Mouse (Mus musculus) intestine, postnatal 0 days (tissue): Measurements from ENCODE around the gene Plcg2. TPM values are rescaled to one million over a fixed set of nuclear protein-coding genes. Genes with fewer than 3 reads are reported as not detected.

Source experiments
- ATAC-seq: fragments of 200-750 bp; cut with Nextera tagmentation; 2 replicates; pipeline ENCODE4 v1.8.0; 2017; ENCODE audit warnings: mild to moderate bottlenecking, moderate TSS enrichment, moderate library complexity
- H3K27ac ChIP-seq: fragments of 300-500 bp; sonication (generic); 2 replicates; pipeline ENCODE4 v1.5.1; 2014; ENCODE audit warnings: mild to moderate bottlenecking, low read depth, low read length, moderate library complexity
- H3K27me3 ChIP-seq: fragments of 300-500 bp; sonication (generic); replicated peaks from 2 replicates; pipeline ENCODE4 v1.6.1; 2014; ENCODE audit warnings: low read length, mixed read lengths; ENCODE audit not compliant: control insufficient read depth, insufficient read depth
- H3K36me3 ChIP-seq: fragments of 300-500 bp; sonication (generic); 2 replicates; pipeline ENCODE4 v1.6.1; 2014; ENCODE audit warnings: mild to moderate bottlenecking, moderate library complexity; ENCODE audit not compliant: control insufficient read depth, insufficient read depth
- H3K4me1 ChIP-seq: fragments of 300-500 bp; sonication (generic); replicated peaks from 2 replicates; pipeline ENCODE4 v1.6.1; 2014; ENCODE audit warnings: antibody characterized with exemption, low read length, mixed read lengths; ENCODE audit not compliant: control insufficient read depth, insufficient read depth
- H3K4me2 ChIP-seq: fragments of 300-500 bp; sonication (generic); replicated peaks from 2 replicates; pipeline ENCODE4 v1.6.1; 2014; ENCODE audit warnings: low read depth, mild to moderate bottlenecking, moderate library complexity
- H3K4me3 ChIP-seq: fragments of 300-500 bp; sonication (generic); 2 replicates; pipeline ENCODE4 v1.5.1; 2014; ENCODE audit warnings: low read depth, low read length
- H3K9ac ChIP-seq: fragments of 300-500 bp; sonication (generic); 2 replicates; pipeline ENCODE4 v1.6.1; 2014; ENCODE audit warnings: mild to moderate bottlenecking, low read depth, low read length
- H3K9me3 ChIP-seq: fragments of 300-500 bp; sonication (generic); 2 replicates; pipeline ENCODE4 v1.6.1; 2016; ENCODE audit warnings: mixed run types; ENCODE audit not compliant: control insufficient read depth
- CTCF ChIP-seq: sonication (generic); IDR thresholded peaks from 2 replicates; pipeline ENCODE4 v1.5.1; 2016; ENCODE audit warnings: low read depth, mild to moderate bottlenecking, control low read depth, antibody characterized with exemption, moderate library complexity
- WGBS: fragments of 180-500 bp; shearing (Covaris S2); extraction: QIAGEN DNeasy Blood & Tissue Kit; methylation state at CpG from one replicate; pipeline ENCODE4 v1.1.7; 2014; 5-methylcytosine and 5-hydroxymethylcytosine counted together
- polyA plus RNA-seq: library from polyadenylated mRNA; unstranded; fragments of >200 nt; fragmentation: Nextera tagmentation; extraction: Ambion mirVana; gene quantifications from 2 replicates; pipeline ENCODE4 v1.2.1, GENCODE M21; 2015

The Plcg2 gene
- polyA plus RNA-seq, 1 experiment from 2014 or later: 1.5 TPM

- ATAC-seq: no peak
Observed at GRCm38 (mm10) chr8:117480516-117480915, 17.6 kb upstream of the Plcg2 start.

DNA sequence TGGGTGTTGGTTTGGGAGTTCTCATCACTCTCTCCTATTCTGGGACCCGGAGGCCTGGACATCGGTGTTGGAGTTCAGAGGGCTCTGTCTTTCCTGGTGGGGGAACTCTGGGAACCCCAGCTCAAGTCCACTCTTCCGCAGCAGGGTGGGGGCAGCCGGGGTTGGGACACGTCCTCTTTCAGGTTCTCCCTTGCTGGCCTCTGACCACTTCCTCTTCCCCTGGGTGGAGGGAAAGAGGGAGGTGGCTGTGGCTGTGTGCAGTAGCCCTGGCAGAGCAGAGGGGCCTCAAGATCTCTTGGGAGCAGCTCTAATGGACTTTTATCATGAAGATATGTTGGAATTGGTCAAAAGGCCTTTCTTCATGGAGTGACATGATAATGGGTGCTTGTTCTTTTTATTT is 16.3 kb upstream of the Plcg2 start:
- no peaks in the 10 kb centered on the region for H3K4me1 ChIP-seq
- H3K4me2 ChIP-seq: no peak overlapping the region
- 66% methylated on average over 5 of the region's 5 CpGs for WGBS
- no peaks in the 10 kb centered on the region for H3K36me3 ChIP-seq
- H3K9me3 ChIP-seq: 0 out of 2 replicates have a peak, but pooled peaks cover 2% of the 10 kb centered on the region
- ATAC-seq: no peak
- TF ChIP-seq CTCF: no peak
- no peaks in the 10 kb centered on the region for H3K27me3 ChIP-seq
- H3K27ac ChIP-seq: no peak overlapping the region
- no peak overlapping the region for H3K9ac ChIP-seq
- H3K4me3 ChIP-seq: no peak overlapping the region

More at GRCm38 (mm10) chr8:117480516-117480915, 17.6 kb upstream of the Plcg2 start:
- Histone ChIP-seq H3K4me3 (no peak overlapping the region), H3K4me1 (no peaks in the 10 kb centered on the region), H3K27me3 (no peaks in the 10 kb centered on the region), H3K4me2 (no peak overlapping the region), H3K9me3 (0 out of 2 replicates have a peak, but pooled peaks cover 2% of the 10 kb centered on the region), H3K36me3 (no peaks in the 10 kb centered on the region), H3K27ac (no peak overlapping the region), H3K9ac (no peak overlapping the region)
- WGBS: 68% methylated on average over 5 of the region's 5 CpGs
- no peak for TF ChIP-seq CTCF

DNA sequence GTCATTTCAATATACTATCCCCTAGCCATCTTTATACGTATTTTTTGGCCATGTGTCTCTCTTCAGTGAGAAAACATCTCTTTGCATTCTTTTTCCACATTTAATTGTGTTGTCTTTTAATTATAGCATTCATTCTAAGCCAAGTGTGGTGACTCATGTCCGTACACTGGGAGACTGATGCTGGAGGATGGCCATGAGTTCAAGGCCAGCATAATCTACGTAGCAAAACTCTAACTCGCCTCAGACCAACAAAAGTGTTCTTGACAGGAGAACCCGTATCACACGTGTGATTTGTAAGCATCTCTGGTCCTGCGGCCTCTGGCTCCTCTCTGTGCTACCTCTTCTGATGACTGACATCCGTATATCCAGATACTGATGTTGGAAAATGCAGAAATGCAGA is 13.4 kb upstream of the Plcg2 start:
- H3K4me3 ChIP-seq: no peak overlapping the region
- 82% methylated on average over 8 of the region's 8 CpGs for WGBS
- ATAC-seq: no peak
- no peak overlapping the region for H3K4me2 ChIP-seq
- H3K27ac ChIP-seq: no peak overlapping the region
- H3K27me3 ChIP-seq: no peaks in the 10 kb centered on the region
- H3K9me3 ChIP-seq: 0 out of 2 replicates have a peak, but pooled peaks cover 1% of the 10 kb centered on the region
- no peak for TF ChIP-seq CTCF
- H3K9ac ChIP-seq: no peak overlapping the region
- no peaks in the 10 kb centered on the region for H3K4me1 ChIP-seq
- H3K36me3 ChIP-seq: no peaks in the 10 kb centered on the region

DNA sequence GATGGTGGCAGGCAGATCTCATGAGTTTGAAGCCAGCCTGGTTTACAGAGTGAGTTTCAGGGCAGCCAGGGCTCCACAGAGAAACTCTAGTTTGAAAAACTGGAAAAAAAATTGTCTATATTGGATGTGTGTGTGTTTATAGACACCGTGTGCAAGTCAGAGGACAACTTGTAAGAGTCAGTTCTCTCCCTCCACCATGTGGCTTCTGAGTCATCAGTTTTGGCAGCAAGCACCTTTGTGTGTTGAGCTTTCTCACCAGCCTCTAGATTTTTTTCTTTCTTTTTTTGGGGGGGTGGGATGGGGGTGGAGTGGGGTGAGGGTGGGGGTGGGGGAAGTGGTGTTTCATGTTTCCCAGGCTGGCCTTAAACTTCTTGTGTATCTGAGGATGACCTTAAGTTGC is 12.8 kb upstream of the Plcg2 start:
- Histone ChIP-seq H3K4me3 (no peak overlapping the region), H3K27me3 (no peaks in the 10 kb centered on the region), H3K9ac (no peak overlapping the region), H3K27ac (no peak overlapping the region), H3K4me1 (no peaks in the 10 kb centered on the region), H3K4me2 (no peak overlapping the region), H3K36me3 (no peaks in the 10 kb centered on the region), H3K9me3 (no peaks in the 10 kb centered on the region)
- WGBS: 58% methylated on average over 1 of the region's 1 CpGs
- TF ChIP-seq CTCF: no peak
- ATAC-seq: no peak

DNA sequence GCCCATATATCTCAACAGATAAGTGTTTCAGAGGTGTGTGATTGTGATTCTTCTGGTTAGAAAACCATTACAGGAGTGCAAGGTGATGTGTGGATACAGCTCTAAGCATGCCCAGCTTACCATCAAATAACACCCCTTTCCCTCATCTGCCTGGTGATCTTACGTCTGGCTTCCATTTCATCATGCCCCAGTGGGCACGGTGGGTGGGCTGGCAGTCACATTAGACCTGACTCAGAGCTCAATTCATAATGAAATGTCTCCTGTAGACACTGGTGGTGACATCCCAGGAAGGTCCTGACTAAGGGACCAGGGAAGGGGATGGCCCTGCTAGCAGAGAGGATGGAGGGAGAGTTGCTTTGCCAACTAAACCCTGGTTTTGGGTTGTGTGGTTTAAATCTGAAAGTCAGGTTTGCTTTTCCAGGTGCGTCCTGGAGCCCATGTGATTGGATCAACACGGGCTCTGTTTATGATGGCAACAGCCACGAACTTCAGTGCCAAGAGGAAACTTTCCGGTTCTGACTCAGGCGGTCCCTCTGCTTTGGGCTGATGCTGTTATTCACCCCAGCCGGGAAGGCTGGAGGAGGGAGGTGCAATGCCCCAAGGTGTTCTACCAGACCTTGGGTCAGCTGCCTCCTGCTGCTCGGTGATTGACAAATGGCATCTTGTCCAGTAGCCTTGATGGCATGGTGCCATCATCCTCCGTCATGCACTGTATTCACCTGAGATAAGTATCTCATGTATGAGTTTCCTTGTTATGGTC is 9.7 kb upstream of the Plcg2 start:
- H3K4me1 ChIP-seq: no peaks in the 10 kb centered on the region
- WGBS: 79% methylated on average over 10 of the region's 10 CpGs
- no peak overlapping the region for H3K4me2 ChIP-seq
- ATAC-seq: no peak
- H3K36me3 ChIP-seq: no peaks in the 10 kb centered on the region
- no peak overlapping the region for H3K4me3 ChIP-seq
- no peak overlapping the region for H3K9ac ChIP-seq
- no peaks in the 10 kb centered on the region for H3K27me3 ChIP-seq
- TF ChIP-seq CTCF: no peak
- no peak overlapping the region for H3K27ac ChIP-seq
- no peaks in the 10 kb centered on the region for H3K9me3 ChIP-seq

- Histone ChIP-seq H3K4me1 (no peaks in the 10 kb centered on the region), H3K4me3 (no peak overlapping the region), H3K9ac (no peak overlapping the region), H3K36me3 (no peaks in the 10 kb centered on the region), H3K27ac (no peak overlapping the region), H3K9me3 (no peaks in the 10 kb centered on the region), H3K4me2 (no peak overlapping the region), H3K27me3 (no peaks in the 10 kb centered on the region; the same call in 1 of the 2 replicates)
- no peak for ATAC-seq
- 21% methylated on average over 9 of the region's 9 CpGs for WGBS
- no peak for TF ChIP-seq CTCF
Observed at GRCm38 (mm10) chr8:117493543-117493942, 4.5 kb upstream of the Plcg2 start.

DNA sequence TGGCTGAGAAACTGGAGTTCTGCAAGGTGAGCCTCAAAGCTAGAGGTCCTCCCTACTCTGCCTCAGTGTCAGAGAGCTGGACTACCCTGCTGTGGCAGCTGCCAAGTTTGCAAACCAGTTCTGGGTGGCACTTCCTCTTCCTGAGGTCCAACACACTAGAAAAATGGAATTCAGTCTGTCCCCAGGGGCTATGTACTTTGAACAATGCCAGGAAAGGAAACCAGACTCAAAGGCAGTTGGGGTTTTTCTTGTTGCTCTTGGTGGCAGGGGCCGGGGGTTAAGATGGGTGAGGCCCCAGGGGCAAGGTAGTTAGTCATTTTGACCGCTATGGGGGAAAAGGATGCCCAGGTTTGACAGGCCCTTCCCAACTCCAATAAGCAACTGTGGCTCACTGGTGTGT is 3.2 kb upstream of the Plcg2 start:
- H3K4me1 ChIP-seq: no peaks in the 10 kb centered on the region
- no peaks in the 10 kb centered on the region; the same call in 1 of the 2 replicates for H3K27me3 ChIP-seq
- TF ChIP-seq CTCF: no peak
- H3K27ac ChIP-seq: no peak overlapping the region
- H3K9ac ChIP-seq: no peak overlapping the region
- H3K9me3 ChIP-seq: no peaks in the 10 kb centered on the region
- ATAC-seq: no peak
- H3K36me3 ChIP-seq: no peaks in the 10 kb centered on the region
- no peak overlapping the region for H3K4me2 ChIP-seq
- 75% methylated on average over 2 of the region's 2 CpGs for WGBS
- H3K4me3 ChIP-seq: no peak overlapping the region
